Mouse (Mus musculus) bone marrow, adult 2 months (tissue): ENCODE results near the gene Gm5788. TPM values are rescaled to one million over a fixed set of nuclear protein-coding genes. Genes with fewer than 3 reads are reported as not detected.

Source experiments
- H3K27ac ChIP-seq: fragments of 200-500 bp; 2 replicates; pipeline ENCODE4 v1.5.1; 2012; ENCODE audit warnings: low read depth, mild to moderate bottlenecking, control low read depth, inconsistent platforms, low read length; ENCODE audit not compliant: control insufficient read depth, poor library complexity, insufficient read depth
- H3K4me1 ChIP-seq: fragments of 200-500 bp; 2 replicates; pipeline ENCODE4 v1.6.1; 2011; ENCODE audit warnings: low read length; ENCODE audit not compliant: control insufficient read depth, insufficient read depth
- H3K4me3 ChIP-seq: fragments of 200-500 bp; replicated peaks from 2 replicates; pipeline ENCODE3; 2011; ENCODE audit warnings: mild to moderate bottlenecking, low read depth, low read length, control low read depth; ENCODE audit not compliant: control insufficient read depth
- CTCF ChIP-seq: fragments of 200-500 bp; IDR thresholded peaks from 2 replicates; pipeline ENCODE4 v1.5.1; 2011; ENCODE audit warnings: low read length, control low read depth; ENCODE audit not compliant: control insufficient read depth, insufficient read depth
- POLR2A ChIP-seq: fragments of 200-500 bp; IDR thresholded peaks from 2 replicates; pipeline ENCODE4 v1.6.1; 2011; ENCODE audit warnings: low read depth, mild to moderate bottlenecking, control low read depth, low read length, borderline replicate concordance; ENCODE audit not compliant: control insufficient read depth
- WGBS: fragments of 180-500 bp; shearing (Covaris S2); methylation state at CpG from one replicate; pipeline ENCODE4 v1.1.7; 2018; 5-methylcytosine and 5-hydroxymethylcytosine counted together
- polyA plus RNA-seq: library from polyadenylated mRNA; stranded (reverse); fragments of >200 nt; gene quantifications from 2 replicates; pipeline ENCODE4 v1.2.4, GENCODE M21; 2011; ENCODE audit warnings: low replicate concordance; ENCODE audit not compliant: missing spikeins, insufficient read depth, insufficient read length

The Gm5788 gene
- polyA plus RNA-seq, 1 experiment: not detected

DNA sequence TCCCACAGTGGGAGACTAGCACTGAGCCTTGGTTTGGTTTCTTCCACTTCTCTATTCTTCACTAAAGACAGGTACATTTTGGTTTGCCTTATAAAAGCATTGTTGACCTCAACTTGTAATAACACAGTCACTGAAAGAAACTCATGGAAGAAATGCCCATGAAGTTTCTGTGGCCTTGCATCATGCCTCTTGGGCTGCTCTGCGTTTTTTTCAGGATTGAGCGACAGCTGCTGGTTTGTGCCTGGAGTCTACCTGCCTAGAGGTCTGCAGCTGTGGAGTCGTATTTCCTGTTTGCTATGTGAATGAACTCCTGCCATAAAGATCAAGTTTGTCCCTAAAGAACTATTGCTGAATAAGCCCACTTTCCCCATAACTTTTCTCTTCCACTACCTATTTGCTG lies 49.4 kb downstream of the Gm5788 start:
- 70% methylated on average over 3 of the region's 3 CpGs for WGBS
- Histone ChIP-seq H3K27ac (no peak overlapping the region), H3K4me1 (no peaks in the 10 kb centered on the region), H3K4me3 (no peak overlapping the region)
- TF ChIP-seq CTCF (no peak), POLR2A (no peak)

Other genes with a start within 250 kb of the Gm5788 start
- gene Vipas39, start 228.5 kb upstream of the Gm5788 start, polyA plus RNA-seq: 10.8 and 23.7 TPM in 2 replicates
- gene Ahsa1, start 228.2 kb upstream of the Gm5788 start, polyA plus RNA-seq: 49.0 and 74.4 TPM in 2 replicates
- gene Ism2, start 195.0 kb upstream of the Gm5788 start, polyA plus RNA-seq: not detected in 2 replicates
- 10.7 and 31.6 TPM in 2 replicates for gene Sptlc2, start 106.4 kb upstream of the Gm5788 start, polyA plus RNA-seq
- 67.6 and 160 TPM in 2 replicates for gene Slirp, start 50.8 kb upstream of the Gm5788 start, polyA plus RNA-seq
- gene Alkbh1, start 50.7 kb upstream of the Gm5788 start, polyA plus RNA-seq: 11.1 and 19.8 TPM in 2 replicates
- gene Snw1, start 22.4 kb upstream of the Gm5788 start, polyA plus RNA-seq: 30.9 and 48.6 TPM in 2 replicates
- not detected in 2 replicates for gene Gm8300, start 19.6 kb downstream of the Gm5788 start, polyA plus RNA-seq
- gene Oog1, start 108.0 kb downstream of the Gm5788 start, polyA plus RNA-seq: not detected in 2 replicates
- not detected in 2 replicates for gene Gm4027, start 124.1 kb downstream of the Gm5788 start, polyA plus RNA-seq
- gene Gm16381, start 149.9 kb downstream of the Gm5788 start, polyA plus RNA-seq: not detected in 2 replicates